Mouse (Mus musculus): ENCODE data around the gene Rps6ka6.

Gene Rps6ka6

GRCm38 (mm10) chrX:111537859-111538258 lies at the start of gene Rps6ka6:
Gene Rps6ka6, minus strand, starts transcription at chrX:111537959.
- no peak for DNase-seq

DNA sequence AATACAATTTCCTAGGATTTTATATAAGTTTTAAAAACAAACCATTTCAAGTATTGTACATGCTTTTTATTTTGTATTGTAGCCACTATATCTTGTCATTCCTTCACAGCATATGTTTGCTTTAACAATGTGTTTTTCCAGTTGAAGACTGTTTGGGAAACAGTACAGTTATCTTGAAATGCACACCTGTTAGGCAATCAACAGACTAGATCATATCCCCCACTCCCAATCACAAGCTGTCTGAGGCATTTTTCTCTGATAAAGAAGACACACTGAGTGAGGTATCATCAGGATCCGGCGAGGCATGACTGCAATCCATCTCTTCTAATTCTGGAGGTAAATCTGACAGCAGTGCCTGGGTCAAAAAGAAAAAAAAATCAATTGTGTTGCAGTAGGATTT lies 39.3 kb upstream of the Rps6ka6 start:
- no peak for DNase-seq

- DNase-seq = no peak
These were observed 19.6 kb downstream of the Rps6ka6 start for GRCm38 (mm10) chrX:111518206-111518605.

GRCm38 (mm10) chrX:111463565-111464093 lies 74.1 kb downstream of the Rps6ka6 start:
- DNase-seq = no peak

- DNase-seq = peak; percentile 1
These were observed 74.8 kb downstream of the Rps6ka6 start for GRCm38 (mm10) chrX:111462833-111463564.

- DNase-seq = no peak
These were observed 75.3 kb downstream of the Rps6ka6 start for GRCm38 (mm10) chrX:111462495-111462832.

DNA sequence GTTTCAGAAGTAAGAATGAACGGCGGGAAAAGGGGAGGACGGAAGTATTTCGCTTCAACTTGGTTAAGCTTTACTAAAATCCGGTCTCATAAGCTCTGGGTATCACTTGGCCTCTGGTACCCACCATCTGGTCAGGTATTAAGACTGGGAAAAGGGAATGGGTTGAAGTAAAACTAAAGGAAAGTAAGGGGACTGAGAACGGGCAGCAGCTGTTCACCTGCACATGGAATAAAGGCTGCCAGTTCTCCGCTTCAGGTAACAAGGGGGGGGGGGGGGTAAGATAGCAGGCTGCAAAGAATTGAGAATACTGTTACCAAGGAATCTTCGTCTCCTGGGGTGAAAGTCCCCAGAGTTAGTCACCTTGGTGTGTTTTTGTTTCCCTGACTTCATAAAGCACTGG lies 75.7 kb downstream of the Rps6ka6 start:
- no peak for DNase-seq

DNA sequence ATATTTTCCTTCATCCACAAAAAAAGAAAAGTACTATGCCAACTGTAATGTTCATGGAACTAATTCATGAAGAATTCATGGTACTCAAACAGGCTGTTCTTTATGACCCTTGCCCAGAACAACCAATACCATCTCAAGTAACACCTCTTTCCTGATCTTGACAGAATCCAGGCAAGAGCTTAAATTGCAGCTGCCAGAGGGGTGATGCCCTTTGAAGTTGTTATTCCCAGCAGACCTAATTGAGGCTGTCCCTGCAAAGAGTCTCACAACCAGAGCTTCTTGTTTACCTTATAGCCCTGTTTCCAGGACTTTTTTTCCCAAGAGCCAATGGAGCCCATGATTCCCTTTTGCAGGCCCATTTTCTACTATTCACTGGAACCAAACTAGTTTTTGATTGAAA lies 77.6 kb downstream of the Rps6ka6 start:
- no peak for DNase-seq

DNA sequence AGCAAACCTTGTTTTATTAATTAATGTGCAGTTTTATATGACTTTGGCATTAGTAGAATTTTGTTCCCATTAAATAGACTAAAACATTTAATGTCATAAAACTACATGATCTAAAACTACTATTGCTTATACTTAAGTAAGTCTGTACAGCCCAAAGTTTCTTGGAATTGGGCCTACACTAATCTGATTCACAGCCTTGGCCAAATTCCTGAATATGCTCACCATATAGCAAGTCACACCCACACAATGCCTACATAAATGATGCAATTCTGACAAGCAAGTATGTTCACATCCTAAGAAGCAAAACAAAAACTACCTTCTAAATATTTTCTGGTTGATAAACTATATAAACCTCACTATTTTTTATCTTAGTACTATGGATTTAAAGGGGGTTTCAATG lies 101.2 kb downstream of the Rps6ka6 start:
- no peak for DNase-seq

GRCm38 (mm10) chrX:111414775-111415174 lies 123.0 kb downstream of the Rps6ka6 start:
- DNase-seq = no peak

GRCm38 (mm10) chrX:111404816-111405215 lies 132.9 kb downstream of the Rps6ka6 start:
- DNase-seq = no peak

- no peak for DNase-seq
These were observed 160.7 kb downstream of the Rps6ka6 start for GRCm38 (mm10) chrX:111377020-111377419.

DNA sequence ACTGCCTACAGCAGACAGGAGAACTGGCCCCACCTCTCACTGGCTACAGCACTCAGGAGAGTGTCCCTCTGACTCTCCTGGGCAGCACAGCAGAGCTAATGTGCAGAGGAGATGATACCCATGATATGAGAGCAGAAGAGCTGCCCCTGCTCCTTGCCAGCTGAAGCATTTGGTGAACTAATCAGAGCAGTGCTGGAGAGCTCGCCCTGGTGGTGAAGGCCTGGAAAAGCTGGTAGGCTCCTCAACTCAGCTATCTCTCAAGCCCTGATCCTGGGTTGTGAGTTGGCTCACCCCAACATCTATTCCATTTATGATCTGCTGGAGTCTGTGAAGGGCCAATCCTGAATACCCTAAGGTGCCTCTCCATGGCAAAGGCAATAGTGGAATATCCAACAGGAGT lies 163.6 kb downstream of the Rps6ka6 start:
- no peak for DNase-seq
